Mouse (Mus musculus): ENCODE measurements around the gene Rtp4. TPM values are rescaled to one million over a fixed set of nuclear protein-coding genes. Genes with fewer than 3 reads are reported as not detected.

Gene Rtp4
- polyA plus RNA-seq, 1 experiment: 2.7 TPM

- TF ChIP-seq POLR2A (IDR thresholded peaks at IDR 0.05; ENCODE audit: borderline replicate concordance, extremely low read depth, insufficient read depth, insufficient read length, poor library complexity, severe bottlenecking) (no peak), CTCF (IDR thresholded peaks at IDR 0.05; ENCODE audit: borderline replicate concordance, extremely low read depth, insufficient read depth, insufficient read length) (no peak)
- no peak for DNase-seq (ENCODE audit: low read depth)
Observed at GRCm38 (mm10) chr16:23542866-23543265, 22.8 kb downstream of the Rtp4 start.

GRCm38 (mm10) chr16:23544361-23544760 lies 24.3 kb downstream of the Rtp4 start:
- DNase-seq (ENCODE audit: low read depth): no peak
- TF ChIP-seq POLR2A (IDR thresholded peaks at IDR 0.05; ENCODE audit: borderline replicate concordance, extremely low read depth, insufficient read depth, insufficient read length, poor library complexity, severe bottlenecking) (no peak), CTCF (IDR thresholded peaks at IDR 0.05; ENCODE audit: borderline replicate concordance, extremely low read depth, insufficient read depth, insufficient read length) (no peak)

GRCm38 (mm10) chr16:23547783-23548182 lies 27.7 kb downstream of the Rtp4 start:
- 0 out of 2 replicates have a peak, but pooled peaks have one; percentile 6 for TF ChIP-seq CTCF (IDR thresholded peaks at IDR 0.05; ENCODE audit: borderline replicate concordance, extremely low read depth, insufficient read depth, insufficient read length)
- TF ChIP-seq POLR2A (IDR thresholded peaks at IDR 0.05; ENCODE audit: borderline replicate concordance, extremely low read depth, insufficient read depth, insufficient read length, poor library complexity, severe bottlenecking): no peak
- DNase-seq (ENCODE audit: low read depth): no peak

GRCm38 (mm10) chr16:23550346-23550980 lies 30.4 kb downstream of the Rtp4 start:
- peak; percentile 89 for DNase-seq (ENCODE audit: low read depth)
- TF ChIP-seq CTCF (IDR thresholded peaks at IDR 0.05; ENCODE audit: borderline replicate concordance, extremely low read depth, insufficient read depth, insufficient read length) (peak; percentile 87), POLR2A (IDR thresholded peaks at IDR 0.05; ENCODE audit: borderline replicate concordance, extremely low read depth, insufficient read depth, insufficient read length, poor library complexity, severe bottlenecking) (no peak)

GRCm38 (mm10) chr16:23550981-23551582 lies 31.0 kb downstream of the Rtp4 start:
- peak; percentile 70 for DNase-seq (ENCODE audit: low read depth)

GRCm38 (mm10) chr16:23554673-23555072 lies 34.6 kb downstream of the Rtp4 start:
- no peak for DNase-seq (ENCODE audit: low read depth)
- no peak for TF ChIP-seq POLR2A (IDR thresholded peaks at IDR 0.05; ENCODE audit: borderline replicate concordance, extremely low read depth, insufficient read depth, insufficient read length, poor library complexity, severe bottlenecking)
- TF ChIP-seq CTCF (IDR thresholded peaks at IDR 0.05; ENCODE audit: borderline replicate concordance, extremely low read depth, insufficient read depth, insufficient read length): no peak

More at GRCm38 (mm10) chr16:23550981-23551582, 31.0 kb downstream of the Rtp4 start:
- TF ChIP-seq CTCF (IDR thresholded peaks at IDR 0.05; ENCODE audit: borderline replicate concordance, extremely low read depth, insufficient read depth, insufficient read length): no peak; the same call in 1 of the 2 replicates
- no peak for TF ChIP-seq POLR2A (IDR thresholded peaks at IDR 0.05; ENCODE audit: borderline replicate concordance, extremely low read depth, insufficient read depth, insufficient read length, poor library complexity, severe bottlenecking)

GRCm38 (mm10) chr16:23557195-23557594 lies 37.1 kb downstream of the Rtp4 start:
- TF ChIP-seq POLR2A (IDR thresholded peaks at IDR 0.05; ENCODE audit: borderline replicate concordance, extremely low read depth, insufficient read depth, insufficient read length, poor library complexity, severe bottlenecking) (no peak), CTCF (IDR thresholded peaks at IDR 0.05; ENCODE audit: borderline replicate concordance, extremely low read depth, insufficient read depth, insufficient read length) (no peak)
- DNase-seq (ENCODE audit: low read depth): no peak

GRCm38 (mm10) chr16:23557669-23558068 lies 37.6 kb downstream of the Rtp4 start:
- DNase-seq (ENCODE audit: low read depth): no peak
- no peak for TF ChIP-seq POLR2A (IDR thresholded peaks at IDR 0.05; ENCODE audit: borderline replicate concordance, extremely low read depth, insufficient read depth, insufficient read length, poor library complexity, severe bottlenecking)
- TF ChIP-seq CTCF (IDR thresholded peaks at IDR 0.05; ENCODE audit: borderline replicate concordance, extremely low read depth, insufficient read depth, insufficient read length): no peak

GRCm38 (mm10) chr16:23568369-23568958 lies 48.4 kb downstream of the Rtp4 start:
- TF ChIP-seq POLR2A (IDR thresholded peaks at IDR 0.05; ENCODE audit: borderline replicate concordance, extremely low read depth, insufficient read depth, insufficient read length, poor library complexity, severe bottlenecking) (no peak), CTCF (IDR thresholded peaks at IDR 0.05; ENCODE audit: borderline replicate concordance, extremely low read depth, insufficient read depth, insufficient read length) (no peak)
- peak; percentile 63 for DNase-seq (ENCODE audit: low read depth)

GRCm38 (mm10) chr16:23574561-23574960 lies 54.5 kb downstream of the Rtp4 start:
- no peak for TF ChIP-seq CTCF (IDR thresholded peaks at IDR 0.05; ENCODE audit: borderline replicate concordance, extremely low read depth, insufficient read depth, insufficient read length)
- no peak for TF ChIP-seq POLR2A (IDR thresholded peaks at IDR 0.05; ENCODE audit: borderline replicate concordance, extremely low read depth, insufficient read depth, insufficient read length, poor library complexity, severe bottlenecking)
- no peak for DNase-seq (ENCODE audit: low read depth)
